Mouse (Mus musculus) lung, postnatal 0 days (tissue): ENCODE measurements around the gene Sec14l5. TPM values are rescaled to one million over a fixed set of nuclear protein-coding genes. Genes with fewer than 3 reads are reported as not detected.

ENCODE experiments used
- ATAC-seq: fragments of 200-750 bp; cut with Nextera tagmentation; 2 replicates; pipeline ENCODE4 v1.8.0; 2017; ENCODE audit warnings: moderate library complexity
- DNase-seq: peaks from one replicate; pipeline ENCODE4 v3.0.0-alpha.2; 2016; ENCODE audit warnings: low spot score
- H3K27ac ChIP-seq: fragments of 300-500 bp; sonication (generic); 2 replicates; pipeline ENCODE4 v1.5.1; 2014; ENCODE audit warnings: antibody characterized with exemption, mild to moderate bottlenecking, low read length, mixed read lengths
- H3K27me3 ChIP-seq: fragments of 300-500 bp; sonication (generic); replicated peaks from 2 replicates; pipeline ENCODE4 v1.6.1; 2014; ENCODE audit warnings: low read length, mixed read lengths; ENCODE audit not compliant: insufficient read depth
- H3K36me3 ChIP-seq: fragments of 300-500 bp; sonication (generic); 2 replicates; pipeline ENCODE4 v1.6.1; 2014; ENCODE audit warnings: low read length, mixed read lengths; ENCODE audit not compliant: insufficient read depth
- H3K4me1 ChIP-seq: fragments of 300-500 bp; sonication (generic); 2 replicates; pipeline ENCODE4 v1.6.1; 2014; ENCODE audit warnings: antibody characterized with exemption, low read depth, low read length, mixed read lengths; ENCODE audit not compliant: insufficient read depth
- H3K4me2 ChIP-seq: fragments of 300-500 bp; sonication (generic); replicated peaks from 2 replicates; pipeline ENCODE4 v1.6.1; 2014; ENCODE audit warnings: low read depth, mild to moderate bottlenecking, low read length, moderate library complexity, mixed read lengths
- H3K4me3 ChIP-seq: fragments of 300-500 bp; sonication (generic); 2 replicates; pipeline ENCODE4 v1.5.1; 2014; ENCODE audit warnings: low read depth, low read length
- H3K9ac ChIP-seq: fragments of 300-500 bp; sonication (generic); replicated peaks from 2 replicates; pipeline ENCODE4 v1.6.1; 2014; ENCODE audit warnings: low read depth, mild to moderate bottlenecking
- H3K9me3 ChIP-seq: fragments of 300-500 bp; sonication (generic); 2 replicates; pipeline ENCODE4 v1.6.1; 2016; ENCODE audit warnings: low read length, mixed read lengths
- CTCF ChIP-seq: IDR thresholded peaks from 2 replicates; pipeline ENCODE4 v1.5.1; 2016; ENCODE audit warnings: antibody characterized with exemption, mild to moderate bottlenecking
- EP300 ChIP-seq: IDR thresholded peaks from 2 replicates; pipeline ENCODE4 v1.6.1; 2016; ENCODE audit warnings: antibody characterized with exemption, mild to moderate bottlenecking, control low read depth
- WGBS: fragments of 180-500 bp; shearing (Covaris S2); extraction: QIAGEN DNeasy Blood & Tissue Kit; methylation state at CpG from one replicate; pipeline ENCODE4 v1.1.7; 2014; 5-methylcytosine and 5-hydroxymethylcytosine counted together
- polyA plus RNA-seq: library from polyadenylated mRNA; unstranded; fragments of >200 nt; fragmentation: Nextera tagmentation; extraction: Ambion mirVana; gene quantifications from 2 replicates; pipeline ENCODE4 v1.2.1, GENCODE M21; 2015

The Sec14l5 gene
- polyA plus RNA-seq, 1 experiment from 2014 or later, result 0.20 TPM

GRCm38 (mm10) chr16:5157113-5157512 is 10.2 kb downstream of the Sec14l5 start:
- Histone ChIP-seq H3K4me2 (no peak overlapping the region), H3K4me3 (no peak overlapping the region), H3K36me3 (no peaks in the 10 kb centered on the region), H3K27me3 (no peaks in the 10 kb centered on the region), H3K27ac (no peak overlapping the region), H3K9ac (no peak overlapping the region), H3K9me3 (no peaks in the 10 kb centered on the region), H3K4me1 (no peaks in the 10 kb centered on the region)
- DNase-seq (no peak), ATAC-seq (no peak)
- TF ChIP-seq EP300 (no peak), CTCF (no peak)
- WGBS, result 49% methylated on average over 3 of the region's 3 CpGs

GRCm38 (mm10) chr16:5159248-5159647 is 12.3 kb downstream of the Sec14l5 start:
- H3K9ac ChIP-seq, result no peak overlapping the region
- no peak for DNase-seq
- ATAC-seq, result no peak
- no peak overlapping the region for H3K4me3 ChIP-seq
- no peak for TF ChIP-seq EP300
- no peak for TF ChIP-seq CTCF
- H3K36me3 ChIP-seq, result no peaks in the 10 kb centered on the region
- no peaks in the 10 kb centered on the region for H3K4me1 ChIP-seq
- H3K4me2 ChIP-seq, result no peak overlapping the region
- WGBS, result 65% methylated on average over 8 of the region's 8 CpGs
- H3K9me3 ChIP-seq, result no peaks in the 10 kb centered on the region
- H3K27ac ChIP-seq, result no peak overlapping the region
- no peaks in the 10 kb centered on the region for H3K27me3 ChIP-seq

GRCm38 (mm10) chr16:5164327-5164726 is 17.4 kb downstream of the Sec14l5 start:
- ATAC-seq, result no peak
- H3K4me3 ChIP-seq, result no peak overlapping the region
- no peaks in the 10 kb centered on the region for H3K4me1 ChIP-seq
- no peak for TF ChIP-seq CTCF
- TF ChIP-seq EP300, result no peak
- no peaks in the 10 kb centered on the region for H3K36me3 ChIP-seq
- no peaks in the 10 kb centered on the region for H3K27me3 ChIP-seq
- no peak overlapping the region for H3K4me2 ChIP-seq
- no peak overlapping the region for H3K9ac ChIP-seq
- H3K9me3 ChIP-seq, result no peaks in the 10 kb centered on the region
- 79% methylated on average over 6 of the region's 6 CpGs for WGBS
- no peak for DNase-seq
- no peak overlapping the region for H3K27ac ChIP-seq

- ATAC-seq, result no peak
- DNase-seq, result no peak
- no peak overlapping the region for H3K27ac ChIP-seq
- H3K4me3 ChIP-seq, result no peak overlapping the region
- no peaks in the 10 kb centered on the region for H3K36me3 ChIP-seq
- no peak overlapping the region for H3K9ac ChIP-seq
- H3K27me3 ChIP-seq, result no peaks in the 10 kb centered on the region
- 77% methylated on average over 2 of the region's 2 CpGs for WGBS
- TF ChIP-seq EP300 (no peak), CTCF (no peak)
- no peaks in the 10 kb centered on the region for H3K9me3 ChIP-seq
- H3K4me1 ChIP-seq, result no peaks in the 10 kb centered on the region
- H3K4me2 ChIP-seq, result no peak overlapping the region
Measured at GRCm38 (mm10) chr16:5168038-5168437, 21.1 kb downstream of the Sec14l5 start.

GRCm38 (mm10) chr16:5168829-5169228 is 21.9 kb downstream of the Sec14l5 start:
- H3K4me1 ChIP-seq, result no peaks in the 10 kb centered on the region
- no peak overlapping the region for H3K4me3 ChIP-seq
- TF ChIP-seq EP300 (no peak), CTCF (no peak)
- 60% methylated on average over 5 of the region's 5 CpGs for WGBS
- no peak overlapping the region for H3K27ac ChIP-seq
- no peaks in the 10 kb centered on the region for H3K27me3 ChIP-seq
- no peaks in the 10 kb centered on the region for H3K9me3 ChIP-seq
- H3K9ac ChIP-seq, result no peak overlapping the region
- H3K4me2 ChIP-seq, result no peak overlapping the region
- no peak for DNase-seq
- no peaks in the 10 kb centered on the region for H3K36me3 ChIP-seq
- ATAC-seq, result no peak

- H3K27me3 ChIP-seq, result no peaks in the 10 kb centered on the region
- H3K9ac ChIP-seq, result no peak overlapping the region
- TF ChIP-seq EP300 (no peak), CTCF (no peak)
- H3K4me3 ChIP-seq, result no peak overlapping the region
- no peak overlapping the region for H3K4me2 ChIP-seq
- H3K9me3 ChIP-seq, result no peaks in the 10 kb centered on the region
- ATAC-seq, result no peak
- WGBS, result 85% methylated on average over 6 of the region's 6 CpGs
- H3K36me3 ChIP-seq, result no peaks in the 10 kb centered on the region
- no peak overlapping the region for H3K27ac ChIP-seq
- H3K4me1 ChIP-seq, result no peaks in the 10 kb centered on the region
- DNase-seq, result no peak
Measured at GRCm38 (mm10) chr16:5172636-5173035, 25.7 kb downstream of the Sec14l5 start.

- ATAC-seq (no peak), DNase-seq (no peak)
- H3K27ac ChIP-seq, result no peak overlapping the region
- no peak for TF ChIP-seq EP300
- no peak for TF ChIP-seq CTCF
- no peaks in the 10 kb centered on the region for H3K4me1 ChIP-seq
- no peaks in the 10 kb centered on the region for H3K27me3 ChIP-seq
- no peak overlapping the region for H3K4me3 ChIP-seq
- no peak overlapping the region for H3K4me2 ChIP-seq
- H3K9me3 ChIP-seq, result no peaks in the 10 kb centered on the region
- 79% methylated on average over 18 of the region's 18 CpGs for WGBS
- H3K9ac ChIP-seq, result no peak overlapping the region
- no peaks in the 10 kb centered on the region for H3K36me3 ChIP-seq
Measured at GRCm38 (mm10) chr16:5183310-5183975, 36.5 kb downstream of the Sec14l5 start.
